Mouse (Mus musculus) Patski (cell line): ENCODE measurements at regions not wholly inside any gene's neighbourhood (a gene's known extent, or its start where the extent isn't known, plus 50 kb on each side); places are given as distances from the start of the nearest gene placed in this dataset.

Experiments
- ATAC-seq: fragments of 100-300 bp; one replicate; pipeline ENCODE4 v1.8.0; 2021
- CTCF ChIA-PET: fragments of 350-600 bp; sonication (Branson Sonifier 250); formaldehyde crosslinking; loops from one replicate; lab custom pipeline; 2022; ENCODE audit warnings: inconsistent platforms; lab: Charles Lee
- POLR2A ChIA-PET: fragments of 350-600 bp; sonication (Branson Sonifier 250); formaldehyde crosslinking; loops from one replicate; lab custom pipeline; 2022; ENCODE audit warnings: antibody characterized with exemption, inconsistent platforms; lab: Charles Lee
- DNase-seq: peaks from one replicate; pipeline ENCODE4 v3.0.0-alpha.2; 2011; ENCODE audit warnings: low read depth, low spot score
- H3K27me3 ChIP-seq: fragments of 371-371 bp; one replicate; pipeline ENCODE4 v1.5.1; 2021
- CTCF ChIP-seq: fragments of 100-300 bp; IDR thresholded peaks from one replicate; pipeline ENCODE4 v1.5.1; 2021
- in situ Hi-C: fragments of 300-500 bp; cut with MboI; formaldehyde crosslinking; loops from 3 replicates; pipeline ENCODE4 v1.11.1; 2018; ENCODE audit warnings: low pct_unique_long_range_greater_than_20kb, mixed read lengths

DNA sequence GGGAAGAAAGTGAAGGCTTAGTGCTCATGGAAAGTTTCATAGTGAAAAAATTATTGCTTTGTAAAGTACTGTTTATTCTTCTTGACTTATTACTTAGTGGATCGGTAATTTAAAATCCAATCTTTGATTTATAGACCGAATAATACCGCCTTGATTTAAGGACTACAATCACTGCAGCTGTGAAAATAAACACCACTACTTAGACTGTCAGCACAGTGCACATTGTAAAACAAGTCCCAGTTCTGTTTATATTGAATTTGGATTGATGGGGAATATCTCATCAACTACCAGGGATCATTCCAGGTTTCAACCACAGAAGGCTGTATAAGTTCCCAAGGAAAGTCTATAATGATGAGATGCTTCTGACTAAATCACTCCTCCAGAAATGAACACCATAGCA, 230.0 kb downstream of the Rdh14 start:
- ChIA-PET CTCF (no interaction called here), POLR2A (no interaction called here)
- no peak for TF ChIP-seq CTCF
- H3K27me3 ChIP-seq = peaks cover 27% of the 10 kb centered on the region
- ATAC-seq (no peak), DNase-seq (no peak)
- in situ Hi-C loops = loop anchor here (25.0 kb wide), 1 partner anchor 717 kb away; no protein-coding TSS in a partner anchor

- POLR2A ChIA-PET = no interaction called here
- in situ Hi-C loops = no loop called here
- DNase-seq (no peak), ATAC-seq (no peak)
- H3K27me3 ChIP-seq = peaks cover 28% of the 10 kb centered on the region
- CTCF ChIA-PET = no interaction called here
- no peak for TF ChIP-seq CTCF
Observed at GRCm38 (mm10) chr12:10638591-10638990, 248.0 kb downstream of the Rdh14 start.

GRCm38 (mm10) chr12:10654466-10655184, 264.1 kb downstream of the Rdh14 start:
- ATAC-seq (no peak), DNase-seq (no peak)
- in situ Hi-C loops = no loop called here
- ChIA-PET POLR2A (no interaction called here), CTCF (no interaction called here)
- no peak for TF ChIP-seq CTCF
- H3K27me3 ChIP-seq = peaks cover 18% of the 10 kb centered on the region

DNA sequence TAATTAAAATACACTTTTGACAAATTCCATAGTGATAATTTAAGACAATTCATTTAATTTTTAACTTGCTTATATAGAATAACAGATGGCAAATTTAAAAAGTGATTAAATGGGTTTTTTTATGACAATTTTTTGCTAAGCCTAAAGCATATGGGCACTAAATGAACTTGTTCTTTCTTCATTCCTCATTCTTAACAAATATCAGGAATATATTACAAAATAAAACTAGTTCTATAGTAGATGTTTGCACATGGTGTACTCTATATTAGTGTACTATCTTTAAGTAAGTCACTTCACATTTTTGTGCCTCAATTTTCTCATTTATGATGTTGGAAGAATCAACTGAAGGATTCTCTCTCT, 264.6 kb downstream of the Rdh14 start:
- ATAC-seq (no peak), DNase-seq (no peak)
- ChIA-PET POLR2A (no interaction called here), CTCF (no interaction called here)
- in situ Hi-C loops = no loop called here
- TF ChIP-seq CTCF = no peak
- H3K27me3 ChIP-seq = peaks cover 13% of the 10 kb centered on the region

DNA sequence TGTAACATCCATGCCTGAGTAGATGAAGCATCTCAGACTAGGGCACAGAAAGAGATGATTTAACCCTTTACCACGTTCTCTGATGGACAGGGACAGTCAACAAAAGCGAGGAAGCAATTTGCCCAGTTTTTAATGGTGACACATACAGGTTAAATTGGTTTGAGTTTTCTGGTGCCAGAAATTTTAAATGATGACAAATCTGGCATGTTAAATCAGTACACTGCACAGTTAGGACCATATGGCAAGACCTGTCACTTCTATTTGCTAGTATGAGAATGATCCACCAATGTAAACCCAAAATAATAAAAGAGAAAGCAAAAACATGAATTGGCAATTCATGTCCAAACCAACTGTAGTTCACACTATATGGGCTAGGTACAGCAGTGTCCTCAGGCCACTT, 268.3 kb downstream of the Rdh14 start:
- H3K27me3 ChIP-seq = no peaks in the 10 kb centered on the region
- ATAC-seq (no peak), DNase-seq (no peak)
- CTCF ChIA-PET = no interaction called here
- POLR2A ChIA-PET = no interaction called here
- TF ChIP-seq CTCF = no peak
- in situ Hi-C loops = no loop called here

- CTCF ChIA-PET = no interaction called here
- peaks cover 8% of the 10 kb centered on the region for H3K27me3 ChIP-seq
- DNase-seq (no peak), ATAC-seq (no peak)
- in situ Hi-C loops = no loop called here
- POLR2A ChIA-PET = no interaction called here
- no peak for TF ChIP-seq CTCF
Observed at GRCm38 (mm10) chr12:10686747-10687146, 296.2 kb downstream of the Rdh14 start.
